Mouse (Mus musculus) granulocyte monocyte progenitor cell, adult 5-6 weeks (primary cell): ENCODE results near the gene Mob3b. TPM values are rescaled to one million over a fixed set of nuclear protein-coding genes. Genes with fewer than 3 reads are reported as not detected.
A peak's percentile ranks its signal among the peaks of the same experiment; 100 is the strongest.
"Not testable (repeated sequence)": the region's sequence is repeated elsewhere in the genome, so short reads cannot be mapped to it uniquely, and the experiment has no call there.

Experiments
- ATAC-seq: replicated peaks from 2 replicates; pipeline ENCODE4 v1.8.0; 2016; ENCODE audit warnings: mild to moderate bottlenecking, moderate TSS enrichment, inconsistent platforms; ENCODE audit not compliant: poor library complexity, severe bottlenecking
- total RNA-seq, 2 experiments: library from RNA; stranded (forward) in 1 of 2; stranded (reverse) in 1 of 2; fragments of 200-712, 200-1000 nt in 1 of 2; fragments of >200 nt in 1 of 2; fragmentation: Nextera tagmentation in 1 of 2; gene quantifications; 2 replicates each; pipeline ENCODE4 v1.2.3; 2014 to 2017

The Mob3b gene
- total RNA-seq, 2 experiments from 2014 or later = 0.77 to 1.4 TPM

GRCm38 (mm10) chr4:34983511-34983910 lies 173.8 kb downstream of the Mob3b start:
- ATAC-seq = no peak

GRCm38 (mm10) chr4:34981301-34982172 lies 175.7 kb downstream of the Mob3b start:
- no peak for ATAC-seq

DNA sequence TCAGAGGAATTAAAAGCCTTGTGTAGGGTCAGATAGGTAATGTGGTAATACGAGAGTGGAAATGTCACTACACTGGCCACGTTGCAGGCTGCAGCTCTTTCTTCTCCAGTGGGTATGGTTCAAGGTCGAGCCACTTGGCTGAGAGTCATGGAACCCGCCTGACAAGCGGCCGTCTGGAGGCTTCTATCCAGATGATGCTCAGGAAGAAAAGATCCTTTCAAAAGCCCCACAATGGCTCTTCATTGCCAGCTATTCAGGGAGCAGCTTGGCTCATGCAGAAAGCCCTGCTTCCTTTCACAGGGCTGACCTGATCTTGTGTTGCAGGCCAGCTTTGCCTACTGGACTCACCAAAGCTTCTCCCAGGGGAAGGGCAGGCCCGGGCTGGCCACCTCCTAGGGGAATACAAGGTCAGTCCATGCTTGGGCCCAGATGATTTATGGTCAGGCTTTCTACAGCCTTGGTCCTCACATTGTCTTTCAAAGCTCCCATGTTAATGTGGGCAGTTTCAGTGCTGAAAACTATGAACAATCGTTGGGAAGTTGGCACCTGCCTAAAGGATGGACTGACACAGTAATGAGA lies 176.7 kb downstream of the Mob3b start:
- ATAC-seq = no peak

GRCm38 (mm10) chr4:34976916-34977702 lies 180.2 kb downstream of the Mob3b start:
- no peak for ATAC-seq

DNA sequence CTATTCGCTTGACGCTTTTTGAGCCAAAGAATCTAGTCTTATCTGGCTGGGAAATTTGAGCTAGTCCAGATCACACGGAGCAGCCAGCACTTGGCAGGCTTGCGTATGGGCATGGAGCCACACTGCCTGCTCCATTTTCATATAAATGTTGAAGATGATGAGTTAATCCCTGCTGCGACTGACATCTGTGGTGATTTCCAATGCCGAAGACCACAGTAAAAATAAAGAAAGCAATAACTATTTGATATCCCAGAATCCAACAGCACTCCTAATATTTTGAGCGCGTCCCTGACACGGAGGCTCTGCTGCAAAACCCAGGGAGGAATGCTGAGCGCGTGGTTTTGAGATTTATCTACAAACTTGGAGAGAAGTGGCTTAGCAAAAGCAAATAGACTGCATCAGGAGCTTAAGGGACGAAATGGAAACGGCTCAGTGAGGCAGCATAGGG lies 180.9 kb downstream of the Mob3b start:
- no peak for ATAC-seq

DNA sequence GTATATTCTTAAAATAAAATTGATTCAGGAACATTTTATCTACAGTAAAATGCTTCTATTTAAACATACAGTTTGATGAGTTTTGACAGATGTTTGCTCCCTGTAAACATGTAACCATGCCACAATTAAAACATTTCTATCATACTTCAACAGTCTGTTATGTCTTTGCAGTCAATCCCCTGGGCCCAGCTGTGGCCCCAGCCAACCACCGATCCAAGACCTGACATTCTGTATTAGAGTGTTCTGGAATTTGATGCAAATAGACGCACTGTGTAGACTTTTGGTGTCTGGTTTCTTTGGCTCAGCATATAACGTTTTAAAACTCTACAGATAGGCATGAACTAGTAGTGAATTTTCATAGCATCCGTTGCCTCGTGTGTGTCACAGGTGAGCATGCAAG lies 182.5 kb downstream of the Mob3b start:
- ATAC-seq = no peak

- ATAC-seq = no peak
These were observed 189.7 kb downstream of the Mob3b start for GRCm38 (mm10) chr4:34967541-34967940.

- ATAC-seq = no peak
These were observed 190.8 kb downstream of the Mob3b start for GRCm38 (mm10) chr4:34966336-34966957.

DNA sequence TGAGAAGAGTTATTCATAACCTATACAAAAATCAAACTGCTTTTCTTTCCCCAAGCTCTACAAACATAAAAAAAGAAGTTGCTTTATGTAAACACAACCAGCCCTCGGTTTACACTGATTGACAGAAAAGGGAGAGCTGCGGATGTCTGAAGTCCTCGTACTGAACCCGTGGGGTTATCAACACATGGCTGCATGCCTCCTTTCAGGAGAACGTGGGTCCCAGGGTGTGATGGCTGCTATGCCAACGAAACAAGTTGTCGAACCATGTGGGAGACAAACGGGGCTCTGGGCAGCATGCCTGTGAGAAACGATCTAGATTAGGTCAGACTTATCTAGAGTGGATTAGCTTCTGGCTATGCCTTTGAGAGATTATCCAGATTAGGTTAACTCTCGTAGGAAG lies 192.4 kb downstream of the Mob3b start:
- no peak for ATAC-seq

DNA sequence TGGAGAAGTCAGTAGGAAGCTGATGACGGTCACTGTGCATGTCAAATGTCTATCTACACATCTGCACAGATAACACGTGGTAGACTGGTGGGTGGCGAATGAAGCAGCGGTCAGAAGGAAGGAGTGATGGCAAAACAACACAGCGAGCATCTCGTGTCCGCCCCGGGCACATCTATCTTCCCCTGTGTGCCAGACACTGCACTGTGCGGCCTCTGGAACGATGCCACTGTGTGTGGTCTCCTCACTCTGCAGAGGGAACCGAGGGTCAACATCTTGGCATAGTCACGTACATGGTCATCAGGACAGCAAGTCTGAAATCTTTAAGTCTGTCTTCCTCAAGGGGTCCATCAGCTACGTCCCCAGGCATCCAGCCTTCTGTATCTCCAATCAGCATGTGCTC lies 193.3 kb downstream of the Mob3b start:
- ATAC-seq = no peak

- ATAC-seq = no peak
These were observed 196.3 kb downstream of the Mob3b start for GRCm38 (mm10) chr4:34960781-34961560.

- ATAC-seq = peak; percentile 33; the same call in 1 of the 2 replicates
These were observed 197.8 kb downstream of the Mob3b start for GRCm38 (mm10) chr4:34959477-34959876.

DNA sequence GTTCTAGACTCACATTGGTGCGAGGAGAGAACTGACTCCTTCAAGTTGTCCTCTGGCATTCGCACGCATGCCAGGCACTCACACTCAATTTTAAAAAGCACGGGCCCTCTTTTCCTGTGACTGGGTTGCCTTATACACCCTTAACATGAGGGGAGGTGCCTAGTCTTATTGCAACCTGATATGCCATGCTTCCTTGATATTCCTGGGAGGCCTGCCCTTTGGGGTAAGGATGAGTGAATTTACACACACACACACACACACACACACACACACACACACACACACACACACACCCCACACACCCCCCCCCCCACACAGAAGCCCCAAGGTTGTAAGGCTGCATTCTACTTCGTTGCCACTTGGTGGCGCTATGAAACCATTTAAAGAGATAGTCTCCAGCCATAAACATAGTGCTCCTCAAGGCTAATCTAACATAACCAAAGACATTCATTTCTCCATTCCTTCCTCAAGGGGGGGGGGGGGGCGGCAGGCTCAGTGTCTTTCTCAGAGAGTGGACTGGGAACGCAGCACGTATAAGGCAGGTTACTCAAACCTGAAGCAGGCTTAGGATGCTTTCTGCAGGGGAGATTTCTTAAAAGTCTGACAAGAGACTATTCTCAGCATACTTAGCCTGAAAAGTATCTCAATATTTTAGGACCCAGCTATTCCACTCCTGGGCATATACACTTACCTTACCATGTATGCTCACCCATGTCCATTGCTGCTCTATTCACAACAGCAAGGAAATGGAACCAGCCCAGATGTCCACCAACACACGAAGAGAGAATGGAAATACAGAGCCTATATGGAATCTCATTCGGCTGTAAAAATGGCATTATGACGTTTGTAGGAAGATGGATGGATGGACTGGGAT lies 198.9 kb downstream of the Mob3b start:
- ATAC-seq = peak; percentile 88

GRCm38 (mm10) chr4:34953716-34954115 lies 203.6 kb downstream of the Mob3b start:
- no peak for ATAC-seq

DNA sequence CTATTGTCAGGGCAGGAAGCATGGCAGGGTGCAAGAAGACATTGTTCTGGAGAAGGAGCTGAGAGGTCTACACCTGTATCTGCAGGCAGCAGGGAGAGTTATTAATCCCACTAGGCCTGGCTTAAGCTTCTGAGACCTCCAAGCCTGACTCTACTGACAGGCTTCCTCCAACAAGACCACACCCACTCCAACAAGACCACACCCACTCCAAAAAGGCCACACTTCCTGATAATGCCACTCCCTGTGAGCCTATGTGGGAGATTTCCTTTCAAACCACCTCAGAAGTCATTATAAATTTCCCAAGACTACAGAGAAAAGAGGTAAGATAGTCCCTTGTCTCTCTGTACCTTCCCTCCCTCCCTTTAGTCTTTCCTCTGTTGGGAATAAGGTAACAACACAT lies 210.1 kb downstream of the Mob3b start:
- no peak for ATAC-seq

DNA sequence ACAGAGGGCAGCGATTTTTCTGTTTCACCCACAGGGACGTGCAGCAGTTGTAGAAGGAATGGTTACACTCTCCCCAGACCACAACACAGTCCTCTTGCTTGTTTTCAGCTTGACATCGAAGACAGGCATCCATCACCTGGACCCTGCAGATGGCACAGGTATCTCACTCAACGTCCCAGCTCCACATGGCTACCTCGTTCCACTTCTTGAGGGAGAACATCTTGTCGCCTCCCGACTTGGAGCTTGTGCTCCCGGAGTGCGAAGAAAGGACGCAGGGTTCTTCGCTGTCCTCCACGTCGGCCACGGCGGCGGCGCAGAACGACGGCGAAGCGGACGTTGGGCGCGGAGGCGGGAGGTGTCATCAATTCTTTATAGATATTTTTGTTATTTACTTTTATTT lies 216.2 kb downstream of the Mob3b start:
- no peak for ATAC-seq

DNA sequence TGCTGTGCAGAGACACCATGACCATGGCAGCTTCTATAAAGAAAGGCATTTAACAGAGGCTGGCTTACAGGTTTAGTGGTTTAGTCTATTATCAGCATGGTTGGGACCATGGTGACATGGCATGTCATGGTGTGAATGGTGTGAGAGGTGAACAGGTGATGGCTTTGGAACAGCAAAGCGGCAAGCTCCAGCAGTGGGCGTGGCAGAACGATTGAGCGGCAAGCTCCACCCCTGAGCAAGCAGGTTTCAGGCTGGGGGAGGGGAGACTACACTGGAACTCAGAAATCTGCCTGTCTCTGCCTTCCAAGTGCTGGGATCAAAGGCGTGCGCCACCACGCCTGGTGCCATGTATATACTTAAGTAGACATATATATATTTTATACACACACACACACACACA lies 228.9 kb downstream of the Mob3b start:
- ATAC-seq = not testable (repeated sequence)

GRCm38 (mm10) chr4:34922177-34922870 lies 235.0 kb downstream of the Mob3b start:
- peak; percentile 91 for ATAC-seq
